ENCODE assay signal across 8 mouse cellular contexts in genomic region chr14:6108272-6108925, GRCm38 (mm10). TPM values are rescaled to one million over a fixed set of nuclear protein-coding genes. Genes with fewer than 3 reads are reported as not detected.
A peak's percentile ranks its signal among the peaks of the same experiment; 100 is the strongest.
DNase-seq lines count a peak whose midpoint lies in the region; ATAC-seq and TF ChIP-seq lines count a peak whose summit lies in the region.
"Not testable (repeated sequence)": the region's sequence is repeated elsewhere in the genome, so short reads cannot be mapped to it uniquely, and the experiment has no call there.

Gene Gm3468, minus strand, starts transcription at chr14:6108665.

- not testable (repeated sequence) for H3K9ac ChIP-seq in hindbrain, embryonic 11.5 days (ENCODE audit: low read depth, low read length)

- not testable (repeated sequence) for H3K4me1 ChIP-seq in hindbrain, embryonic 11.5 days (replicated peaks; ENCODE audit: control insufficient read depth, insufficient read depth, low read length); lung, adult 2 months (ENCODE audit: control insufficient read depth, insufficient read depth, low read length); olfactory bulb, adult 2 months (ENCODE audit: control insufficient read depth, insufficient read depth, low read length); thymus, adult 2 months (replicated peaks; ENCODE audit: control insufficient read depth, insufficient read depth, low read length)

- not testable (repeated sequence) for H3K27ac ChIP-seq in hindbrain, embryonic 11.5 days (ENCODE audit: low read depth, low read length); olfactory bulb, adult 2 months (ENCODE audit: insufficient read depth, low read depth, low read length); thymus, adult 2 months (ENCODE audit: control insufficient read depth, insufficient read depth, low read length)

- TF ChIP-seq CTCF in lung, adult 2 months (IDR thresholded peaks at IDR 0.05; ENCODE audit: insufficient read depth, low read length); thymus, adult 2 months (IDR thresholded peaks at IDR 0.05; ENCODE audit: borderline replicate concordance, control insufficient read depth, extremely low read depth, insufficient read depth, low read length, poor library complexity): not testable (repeated sequence)
- TF ChIP-seq CTCF in olfactory bulb, adult 2 months (IDR thresholded peaks at IDR 0.05; ENCODE audit: insufficient read depth, low read depth, low read length), result peak; percentile 25; the same call in 1 of the 2 replicates

- H3K4me3 ChIP-seq in hindbrain, embryonic 11.5 days (ENCODE audit: low read depth, low read length), result peak within 1 kb of the TSS; percentile 26
- not testable (repeated sequence) for H3K4me3 ChIP-seq in lung, adult 2 months (replicated peaks; ENCODE audit: extremely low read depth, low read depth, low read length); thymus, adult 2 months (ENCODE audit: control insufficient read depth, insufficient read depth, low read length)
- peak within 1 kb of the TSS; percentile 45 for H3K4me3 ChIP-seq in olfactory bulb, adult 2 months (ENCODE audit: insufficient read depth, low read depth, low read length)

- H3K36me3 ChIP-seq in hindbrain, embryonic 11.5 days (ENCODE audit: control insufficient read depth, insufficient read depth, low read length); thymus, adult 2 months (ENCODE audit: control insufficient read depth, insufficient read depth, low read length): not testable (repeated sequence)

- TF ChIP-seq POLR2A in lung, adult 2 months (IDR thresholded peaks at IDR 0.05; ENCODE audit: borderline replicate concordance, extremely low read depth, low read depth, low read length); olfactory bulb, adult 2 months (IDR thresholded peaks at IDR 0.05; ENCODE audit: insufficient read depth, low read depth, low read length); thymus, adult 2 months (IDR thresholded peaks at IDR 0.05; ENCODE audit: control insufficient read depth, extremely low read depth, insufficient read depth, low read length, poor library complexity): not testable (repeated sequence)

- DNase-seq in R1 (ENCODE audit: low read depth, low spot score), result peak; percentile 68
- DNase-seq in cerebellum, postnatal 4 days (ENCODE audit: low spot score in 2 of 2), result peak; percentile 42 to 72
- peak; percentile 4 for DNase-seq in gastrocnemius, adult 18-20 months (ENCODE audit: low spot score)
- peak; percentile 86 for DNase-seq in hindbrain, embryonic 11.5 days (ENCODE audit: low spot score)
- DNase-seq in layer of hippocampus, adult 9-11 months, result peak; percentile 30
- DNase-seq in lung, adult 2 months, result peak; percentile 8
- peak; percentile 30 for DNase-seq in thymus, adult 2 months

- H3K4me2 ChIP-seq in hindbrain, embryonic 11.5 days (replicated peaks; ENCODE audit: low read depth, low read length), result peak within 1 kb of the TSS; percentile 36

- WGBS in hindbrain, embryonic 11.5 days, result 2% methylated on average over 28 of the region's 51 CpGs
- whole genome bisulfite sequencing in lung, adult 2 months, result 1% methylated on average over 47 of the region's 51 CpGs
- under 1% methylated on average over 43 of the region's 51 CpGs for WGBS in olfactory bulb, adult 2 months
- whole genome bisulfite sequencing in thymus, adult 2 months, result 4% methylated on average over 42 of the region's 51 CpGs

- H3K27me3 ChIP-seq in hindbrain, embryonic 11.5 days (ENCODE audit: control insufficient read depth, insufficient read depth, low read length); thymus, adult 2 months (ENCODE audit: control insufficient read depth, insufficient read depth, low read length): not testable (repeated sequence)

- peak; percentile 93 for ATAC-seq in hindbrain, embryonic 11.5 days (ENCODE audit: low FRiP score)

- H3K9me3 ChIP-seq in hindbrain, embryonic 11.5 days (ENCODE audit: control insufficient read depth, low read length), result not testable (repeated sequence)

RNA-seq across cellular contexts. Expression of gene Gm3468, which starts in this region (rescaled TPM):
- total RNA-seq in gastrocnemius, adult 18-20 months (2021), result not detected
- polyA plus RNA-seq in hindbrain, embryonic 11.5 days (2014; fragmentation: Nextera tagmentation; extraction: Ambion mirVana), result 2.0 and 3.1 TPM in 2 replicates
- polyA plus RNA-seq in lung, adult 2 months (2012; rRNA removed), result 0.17 TPM in 1 of 2 replicates, not detected in the other
- not detected in 2 replicates for polyA plus RNA-seq in olfactory bulb, adult 2 months (2012; ENCODE audit: insufficient read depth, insufficient read length, low replicate concordance, missing spikeins)
- polyA plus RNA-seq in thymus, adult 2 months (2012; rRNA removed), result 0.19 and 0.53 TPM in 2 replicates

Comparison
In these comparisons a context has a peak if more than half of its experiments do, and no peak if none do; other contexts are left out.
1. Peak in DNase-seq in gastrocnemius, adult 18-20 months; RNA of the gene not detected or under 1 TPM.
2. Peak in DNase-seq in lung, adult 2 months; RNA of the gene not detected or under 1 TPM.
3. Peak in DNase-seq in thymus, adult 2 months; RNA of the gene not detected or under 1 TPM.
4. DNase-seq: peak in every context shown above with its lines; median percentile 86 in hindbrain, embryonic 11.5 days; 68 in R1; 57 in cerebellum, postnatal 4 days; 30 in layer of hippocampus, adult 9-11 months; 30 in thymus, adult 2 months; 8 in lung, adult 2 months; 4 in gastrocnemius, adult 18-20 months.